Mouse (Mus musculus) urinary bladder, adult 2 months (tissue): ENCODE results near the gene Cntnap2. TPM values are rescaled to one million over a fixed set of nuclear protein-coding genes. Genes with fewer than 3 reads are reported as not detected.
"Not testable (repeated sequence)": the region's sequence is repeated elsewhere in the genome, so short reads cannot be mapped to it uniquely, and the experiment has no call there.

ENCODE experiments used
- DNase-seq: peaks from one replicate; pipeline ENCODE4 v3.0.0; 2022; ENCODE audit warnings: low spot score
- polyA plus RNA-seq: library from polyadenylated mRNA; depleted of rRNA; stranded (reverse); fragments of >200 nt; gene quantifications from 2 replicates; pipeline ENCODE4 v1.2.3, GENCODE M21; 2012

Cntnap2 gene
- polyA plus RNA-seq, 1 experiment: 23.6 TPM

GRCm38 (mm10) chr6:47174580-47175294 lies 2115.6 kb downstream of the Cntnap2 start:
- DNase-seq: not testable (repeated sequence)

- not testable (repeated sequence) for DNase-seq
Measured at GRCm38 (mm10) chr6:47175356-47176156, 2116.4 kb downstream of the Cntnap2 start.

GRCm38 (mm10) chr6:47176157-47176555 lies 2117.0 kb downstream of the Cntnap2 start:
- DNase-seq: not testable (repeated sequence)

GRCm38 (mm10) chr6:47181372-47181771 lies 2122.2 kb downstream of the Cntnap2 start:
- DNase-seq: not testable (repeated sequence)

- DNase-seq: no peak
Measured at GRCm38 (mm10) chr6:47182252-47182651, 2123.1 kb downstream of the Cntnap2 start.

GRCm38 (mm10) chr6:47182756-47183155 lies 2123.6 kb downstream of the Cntnap2 start:
- DNase-seq: no peak

GRCm38 (mm10) chr6:47183850-47184249 lies 2124.7 kb downstream of the Cntnap2 start:
- DNase-seq: not testable (repeated sequence)

GRCm38 (mm10) chr6:47188193-47188592 lies 2129.0 kb downstream of the Cntnap2 start:
- DNase-seq: no peak

- not testable (repeated sequence) for DNase-seq
Measured at GRCm38 (mm10) chr6:47188596-47188995, 2129.4 kb downstream of the Cntnap2 start.

- no peak for DNase-seq
Measured at GRCm38 (mm10) chr6:47190282-47190681, 2131.1 kb downstream of the Cntnap2 start.

- no peak for DNase-seq
Measured at GRCm38 (mm10) chr6:47191277-47191800, 2132.2 kb downstream of the Cntnap2 start.

GRCm38 (mm10) chr6:47191940-47192339 lies 2132.8 kb downstream of the Cntnap2 start:
- DNase-seq: no peak

GRCm38 (mm10) chr6:47192478-47192877 lies 2133.3 kb downstream of the Cntnap2 start:
- no peak for DNase-seq

GRCm38 (mm10) chr6:47197570-47197969 lies 2138.4 kb downstream of the Cntnap2 start:
- DNase-seq: no peak

- DNase-seq: no peak
Measured at GRCm38 (mm10) chr6:47200671-47201070, 2141.5 kb downstream of the Cntnap2 start.

GRCm38 (mm10) chr6:47208031-47208430 lies 2148.9 kb downstream of the Cntnap2 start:
- DNase-seq: no peak

GRCm38 (mm10) chr6:47214731-47215130 lies 2155.6 kb downstream of the Cntnap2 start:
- DNase-seq: no peak

GRCm38 (mm10) chr6:47223578-47223977 lies 2164.4 kb downstream of the Cntnap2 start:
- DNase-seq: not testable (repeated sequence)

- DNase-seq: not testable (repeated sequence)
Measured at GRCm38 (mm10) chr6:47225391-47225790, 2166.2 kb downstream of the Cntnap2 start.

GRCm38 (mm10) chr6:47227601-47228000 lies 2168.4 kb downstream of the Cntnap2 start:
- DNase-seq: no peak

GRCm38 (mm10) chr6:47228676-47229317 lies 2169.6 kb downstream of the Cntnap2 start:
- DNase-seq: no peak

- no peak for DNase-seq
Measured at GRCm38 (mm10) chr6:47231513-47231912, 2172.4 kb downstream of the Cntnap2 start.
